Mouse (Mus musculus) limb, embryonic 13.5 days (tissue): ENCODE data around the gene Rom1. TPM values are rescaled to one million over a fixed set of nuclear protein-coding genes. Genes with fewer than 3 reads are reported as not detected.

Experiments used
- ATAC-seq: fragments of 200-750 bp; cut with Nextera tagmentation; 2 replicates; pipeline ENCODE4 v1.8.0; 2017; ENCODE audit warnings: low read depth, moderate number of reproducible peaks, moderate TSS enrichment; ENCODE audit not compliant: low FRiP score
- H3K27ac ChIP-seq: fragments of 300-500 bp; sonication (generic); 2 replicates; pipeline ENCODE4 v1.5.1; 2015; ENCODE audit warnings: inconsistent platforms, mild to moderate bottlenecking, moderate library complexity
- H3K27me3 ChIP-seq: fragments of 300-500 bp; sonication (generic); 2 replicates; pipeline ENCODE4 v1.6.1; 2015; ENCODE audit warnings: mild to moderate bottlenecking, inconsistent platforms
- H3K36me3 ChIP-seq: fragments of 300-500 bp; sonication (generic); 2 replicates; pipeline ENCODE4 v1.6.1; 2015; ENCODE audit warnings: inconsistent platforms, mild to moderate bottlenecking, moderate library complexity
- H3K4me1 ChIP-seq: fragments of 300-500 bp; sonication (generic); 2 replicates; pipeline ENCODE4 v1.6.1; 2015; ENCODE audit warnings: inconsistent platforms
- H3K4me2 ChIP-seq: fragments of 300-500 bp; sonication (generic); replicated peaks from 2 replicates; pipeline ENCODE4 v1.6.1; 2015; ENCODE audit warnings: inconsistent platforms, mild to moderate bottlenecking, moderate library complexity
- H3K4me3 ChIP-seq: fragments of 300-500 bp; sonication (generic); 2 replicates; pipeline ENCODE4 v1.5.1; 2015; ENCODE audit warnings: moderate library complexity, mild to moderate bottlenecking, inconsistent platforms
- H3K9ac ChIP-seq: fragments of 300-500 bp; sonication (generic); 2 replicates; pipeline ENCODE4 v1.6.1; 2015; ENCODE audit warnings: mild to moderate bottlenecking, inconsistent platforms
- H3K9me3 ChIP-seq: fragments of 300-500 bp; sonication (generic); 2 replicates; pipeline ENCODE4 v1.6.1; 2016; ENCODE audit warnings: inconsistent platforms
- WGBS: fragments of 180-500 bp; shearing (Covaris S2); methylation state at CpG from one replicate; pipeline ENCODE4 v1.1.7; 2015; 5-methylcytosine and 5-hydroxymethylcytosine counted together
- polyA plus RNA-seq: library from polyadenylated mRNA; unstranded; fragments of >200 nt; fragmentation: Nextera tagmentation; extraction: Ambion mirVana; gene quantifications from 2 replicates; pipeline ENCODE4 v1.2.1, GENCODE M21; 2015

Gene Rom1
- polyA plus RNA-seq, 1 experiment from 2014 or later: 3.2 TPM

DNA sequence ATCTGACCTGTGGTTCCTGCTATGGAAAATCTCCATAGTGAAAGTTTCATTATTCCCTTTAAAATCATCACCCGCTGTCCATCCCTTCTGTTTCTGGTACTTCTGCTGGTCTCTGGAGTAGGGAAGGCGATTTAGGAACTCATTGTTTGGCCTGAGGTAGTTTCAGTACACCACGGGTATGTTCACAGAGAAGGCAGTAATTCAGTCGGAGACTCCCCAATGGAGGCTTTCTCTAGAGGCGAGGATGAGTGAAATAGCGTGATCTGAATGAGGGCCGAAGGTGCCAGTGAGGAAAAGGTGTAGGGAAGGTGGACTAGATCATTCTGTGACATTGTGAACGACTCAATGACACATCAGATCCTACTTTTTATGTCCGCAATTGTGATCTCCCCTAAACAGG lies 25.0 kb upstream of the Rom1 start:
- Histone ChIP-seq H3K36me3 (peaks cover 68% of the 10 kb centered on the region), H3K4me1 (peaks cover 26% of the 10 kb centered on the region), H3K9ac (peak overlapping the region; percentile 77), H3K4me2 (peak overlapping the region; percentile 89), H3K27me3 (no peaks in the 10 kb centered on the region), H3K27ac (peak overlapping the region; percentile 70), H3K4me3 (peak overlapping the region; percentile 85), H3K9me3 (no peaks in the 10 kb centered on the region)
- no peak for ATAC-seq
- WGBS: 9% methylated on average over 9 of the region's 9 CpGs

DNA sequence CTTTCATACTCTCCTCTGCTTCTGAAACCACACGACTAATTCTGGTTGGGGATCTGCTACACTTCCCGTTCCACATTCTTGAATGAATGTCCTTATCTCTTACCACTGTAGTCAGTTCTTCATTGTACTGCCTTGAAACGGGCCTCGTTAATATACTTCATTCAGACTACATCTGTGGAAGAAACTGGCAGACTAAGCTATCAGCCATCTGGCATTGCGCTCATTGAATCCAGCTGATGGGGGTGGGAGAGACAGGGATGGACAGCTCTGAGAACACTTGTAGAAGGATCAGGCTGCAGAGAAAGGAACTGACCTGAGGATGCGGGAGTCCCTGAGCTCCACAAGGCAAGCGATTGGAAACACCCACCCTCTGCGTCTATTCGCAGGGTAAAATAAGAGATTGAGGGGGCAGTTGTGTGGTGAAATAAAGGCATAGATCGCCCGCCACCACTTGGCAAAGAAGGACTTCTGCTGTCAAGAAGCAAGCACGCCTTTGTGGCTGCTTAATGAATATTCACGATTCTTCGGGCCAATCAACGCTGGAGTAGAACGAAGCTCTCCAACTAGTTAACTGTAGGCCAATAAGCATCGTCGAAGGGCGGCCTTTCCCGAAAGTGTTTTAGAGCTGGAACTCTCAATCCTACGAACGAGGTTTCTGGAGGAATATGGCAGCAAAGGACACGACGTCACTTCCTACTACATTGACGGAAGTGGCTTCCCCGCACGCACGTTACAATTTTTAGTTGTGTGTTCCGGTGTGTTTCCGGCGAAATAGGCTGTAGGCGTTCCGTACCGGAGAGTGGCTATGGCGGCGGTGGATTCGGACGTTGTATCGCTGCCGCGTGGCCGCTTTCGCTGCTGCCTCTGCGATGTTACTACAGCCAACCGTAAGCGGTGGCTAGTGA lies 24.2 kb upstream of the Rom1 start, which contains the start of gene Tut1:
TSS of gene Tut1 (plus strand) at position 713 of the 905 bp plus-strand sequence.
- H3K27ac ChIP-seq: peak within 1 kb of the TSS; percentile 74
- peaks cover 26% of the 10 kb centered on the region for H3K4me1 ChIP-seq
- peak; percentile 96 for ATAC-seq
- H3K36me3 ChIP-seq: peaks cover 70% of the 10 kb centered on the region
- peak within 1 kb of the TSS; percentile 89 for H3K4me2 ChIP-seq
- H3K9me3 ChIP-seq: no peaks in the 10 kb centered on the region
- 4% methylated on average over 46 of the region's 46 CpGs for WGBS
- peak within 1 kb of the TSS; percentile 77 for H3K9ac ChIP-seq
- H3K4me3 ChIP-seq: peak within 1 kb of the TSS; percentile 85
- no peaks in the 10 kb centered on the region for H3K27me3 ChIP-seq

DNA sequence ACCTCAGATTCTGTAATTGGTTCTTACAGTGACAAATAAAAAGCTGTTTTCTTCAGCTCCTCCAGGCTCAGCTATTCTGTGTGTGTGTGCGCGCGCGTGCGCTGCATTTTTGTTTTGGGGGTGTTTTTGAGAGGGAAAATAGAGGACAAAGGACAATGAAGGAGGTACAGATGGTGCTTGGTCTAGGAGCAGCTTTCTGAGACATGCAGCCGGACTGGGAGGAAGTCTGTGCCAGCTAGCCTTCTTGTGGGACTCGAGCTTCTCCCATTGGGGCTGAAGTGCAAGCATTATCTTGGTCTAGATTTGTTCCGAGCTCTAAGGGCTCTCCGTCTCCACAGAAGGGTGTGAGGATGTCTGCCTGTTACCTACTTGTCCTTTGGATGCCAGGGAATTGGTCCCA lies 23.1 kb upstream of the Rom1 start:
- Histone ChIP-seq H3K4me3 (no peak overlapping the region), H3K27me3 (no peaks in the 10 kb centered on the region), H3K27ac (no peak overlapping the region; the same call in 1 of the 2 replicates), H3K9ac (no peak overlapping the region), H3K4me2 (peak overlapping the region; percentile 89; the same call in 1 of the 2 replicates), H3K36me3 (peaks cover 74% of the 10 kb centered on the region), H3K9me3 (no peaks in the 10 kb centered on the region), H3K4me1 (peaks cover 26% of the 10 kb centered on the region)
- 95% methylated on average over 9 of the region's 9 CpGs for WGBS
- no peak for ATAC-seq

DNA sequence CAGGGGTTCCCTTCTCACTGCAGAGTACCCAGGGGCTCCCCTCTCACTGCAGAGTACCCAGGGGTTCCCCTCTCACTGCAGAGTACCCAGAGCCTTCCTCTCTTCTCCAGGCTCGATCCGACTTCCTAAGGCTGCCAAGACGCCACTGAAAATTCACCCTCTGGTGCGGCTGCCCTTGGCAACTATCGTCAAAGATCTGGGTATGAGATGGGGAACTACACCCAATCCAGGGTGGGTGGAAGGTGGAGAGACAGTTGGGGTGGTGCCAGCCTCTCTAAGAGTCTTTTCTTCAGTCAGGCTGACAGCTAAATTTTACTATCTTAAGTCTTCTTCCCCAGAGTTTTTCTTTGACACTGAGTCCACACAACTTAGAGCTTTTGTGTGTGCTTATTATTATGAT lies 21.0 kb upstream of the Rom1 start:
- Histone ChIP-seq H3K9ac (no peak overlapping the region), H3K36me3 (peaks cover 76% of the 10 kb centered on the region), H3K4me1 (peaks cover 27% of the 10 kb centered on the region), H3K9me3 (no peaks in the 10 kb centered on the region), H3K4me2 (no peak overlapping the region), H3K4me3 (no peak overlapping the region), H3K27me3 (no peaks in the 10 kb centered on the region), H3K27ac (no peak overlapping the region)
- ATAC-seq: no peak
- 92% methylated on average over 5 of the region's 5 CpGs for WGBS

DNA sequence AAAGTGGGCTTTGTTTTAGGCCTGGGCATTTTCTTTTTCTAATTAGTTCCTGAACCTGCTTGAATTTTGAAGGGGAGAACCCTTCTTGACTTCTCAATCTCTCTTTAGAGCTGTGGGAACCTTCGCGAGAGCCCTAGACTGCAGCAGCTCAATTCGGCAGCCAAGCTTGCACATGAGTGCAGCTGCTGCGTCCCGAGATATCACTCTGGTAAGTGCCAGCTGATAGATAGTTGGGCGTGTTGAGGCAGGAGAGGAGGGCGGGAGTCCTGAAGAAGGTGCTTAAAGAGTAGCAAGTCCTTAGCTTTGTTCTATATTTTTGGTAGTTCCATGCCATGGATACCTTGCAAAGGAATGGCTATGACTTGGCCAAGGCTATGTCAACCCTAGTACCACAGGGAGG lies 17.8 kb upstream of the Rom1 start:
- peaks cover 85% of the 10 kb centered on the region for H3K36me3 ChIP-seq
- H3K9me3 ChIP-seq: no peaks in the 10 kb centered on the region
- no peak overlapping the region for H3K4me3 ChIP-seq
- peaks cover 26% of the 10 kb centered on the region for H3K4me1 ChIP-seq
- H3K9ac ChIP-seq: no peak overlapping the region
- ATAC-seq: no peak
- no peak overlapping the region for H3K4me2 ChIP-seq
- H3K27me3 ChIP-seq: no peaks in the 10 kb centered on the region
- no peak overlapping the region for H3K27ac ChIP-seq
- 85% methylated on average over 7 of the region's 7 CpGs for WGBS

DNA sequence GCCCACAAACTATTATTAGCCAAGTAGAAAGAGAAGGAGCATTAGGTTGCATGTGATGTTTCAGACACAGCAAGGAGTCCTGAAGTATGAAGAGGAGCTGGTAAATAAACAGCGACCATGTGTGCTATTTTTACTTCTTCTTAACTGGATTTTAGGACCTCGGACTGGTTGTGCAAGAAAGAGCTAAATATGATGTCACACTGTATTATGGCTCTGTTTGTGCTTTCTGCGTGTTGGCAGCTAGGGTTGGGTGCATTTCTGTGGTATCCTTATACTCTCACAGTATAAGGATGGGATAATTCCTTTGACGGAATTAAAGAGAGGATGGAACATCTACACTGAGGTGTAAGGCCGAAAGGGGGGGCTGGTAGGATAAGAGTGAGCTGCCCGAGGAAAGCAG lies 16.1 kb upstream of the Rom1 start:
- peaks cover 38% of the 10 kb centered on the region for H3K4me1 ChIP-seq
- H3K4me3 ChIP-seq: peak overlapping the region; percentile 97
- H3K27ac ChIP-seq: no peak overlapping the region; the same call in 1 of the 2 replicates
- peaks cover 68% of the 10 kb centered on the region for H3K36me3 ChIP-seq
- no peak for ATAC-seq
- peak overlapping the region; percentile 73 for H3K4me2 ChIP-seq
- H3K27me3 ChIP-seq: no peaks in the 10 kb centered on the region
- H3K9me3 ChIP-seq: no peaks in the 10 kb centered on the region
- peak overlapping the region; percentile 61 for H3K9ac ChIP-seq
- 83% methylated on average over 6 of the region's 6 CpGs for WGBS

DNA sequence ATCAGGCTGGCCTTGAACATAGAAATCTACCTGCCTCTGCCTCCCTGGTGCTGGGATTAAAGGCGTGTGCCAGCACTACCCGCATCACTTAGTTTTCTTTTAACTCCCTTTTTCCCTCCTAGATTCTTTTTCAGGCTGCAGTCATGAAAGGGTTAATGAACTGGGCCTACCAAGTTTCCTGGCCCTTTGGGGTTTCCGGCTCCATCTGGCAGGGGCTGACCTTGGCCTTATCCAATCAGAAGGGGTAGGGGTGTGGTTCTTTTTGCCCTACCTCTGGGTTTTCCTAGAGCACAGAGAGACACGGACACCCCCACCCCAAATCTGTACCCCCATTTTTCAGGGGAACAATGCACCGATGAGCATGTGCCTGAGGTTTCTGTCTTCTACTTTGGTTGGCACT lies 15.6 kb upstream of the Rom1 start:
- H3K4me2 ChIP-seq: peak overlapping the region; percentile 73
- no peaks in the 10 kb centered on the region for H3K9me3 ChIP-seq
- WGBS: 29% methylated on average over 5 of the region's 5 CpGs
- peak overlapping the region; percentile 61 for H3K9ac ChIP-seq
- no peaks in the 10 kb centered on the region for H3K27me3 ChIP-seq
- no peak overlapping the region for H3K27ac ChIP-seq
- H3K36me3 ChIP-seq: peaks cover 63% of the 10 kb centered on the region
- H3K4me1 ChIP-seq: peaks cover 40% of the 10 kb centered on the region
- ATAC-seq: no peak
- H3K4me3 ChIP-seq: peak overlapping the region; percentile 97

DNA sequence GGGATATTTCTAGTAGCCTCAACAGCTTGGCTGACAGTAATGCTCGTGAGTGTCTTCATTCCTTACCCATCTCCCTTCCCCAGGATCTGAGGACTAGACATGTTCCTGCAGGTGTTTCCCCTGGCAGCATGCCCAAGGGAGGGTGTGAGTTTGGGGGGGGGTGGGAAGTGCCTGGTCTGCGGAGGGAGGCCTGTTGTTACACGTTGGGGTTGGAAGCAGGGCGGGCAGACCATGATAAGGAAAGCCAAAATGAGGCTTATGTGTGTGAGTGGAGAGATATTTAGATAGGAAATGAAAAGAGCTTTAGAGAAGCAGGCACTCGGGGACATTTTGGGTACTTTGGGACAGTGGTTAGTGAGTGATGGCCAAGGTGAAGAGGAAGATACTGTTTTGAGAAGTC lies 14.9 kb upstream of the Rom1 start:
- H3K27me3 ChIP-seq: no peaks in the 10 kb centered on the region
- WGBS: 54% methylated on average over 5 of the region's 5 CpGs
- H3K27ac ChIP-seq: peak overlapping the region; percentile 63; the same call in 1 of the 2 replicates
- H3K4me2 ChIP-seq: peak overlapping the region; percentile 73
- H3K36me3 ChIP-seq: peaks cover 63% of the 10 kb centered on the region
- no peaks in the 10 kb centered on the region for H3K9me3 ChIP-seq
- no peak for ATAC-seq
- peaks cover 40% of the 10 kb centered on the region for H3K4me1 ChIP-seq
- H3K9ac ChIP-seq: peak overlapping the region; percentile 100; the same call in 1 of the 2 replicates
- peak overlapping the region; percentile 97 for H3K4me3 ChIP-seq

DNA sequence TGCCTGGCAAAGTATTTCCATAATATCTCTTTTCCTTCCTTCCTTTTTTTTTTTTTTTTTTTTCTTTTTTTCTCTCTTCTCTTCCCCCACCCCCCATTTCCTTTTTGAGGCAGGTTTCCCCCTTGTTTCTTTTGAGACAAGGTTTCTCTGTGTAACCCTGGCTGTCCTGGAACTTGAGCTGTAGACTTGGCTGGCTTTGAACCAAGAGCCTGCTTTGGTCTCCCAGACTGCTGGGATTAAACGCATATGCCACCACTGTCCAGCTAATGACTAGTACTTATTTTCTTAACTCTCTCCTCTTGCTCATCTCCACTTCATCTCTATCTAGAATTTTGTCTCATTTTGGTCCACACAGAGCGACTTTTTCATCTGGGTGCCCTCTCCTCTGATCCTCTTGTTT lies 13.9 kb upstream of the Rom1 start:
- peak overlapping the region; percentile 73 for H3K4me2 ChIP-seq
- peak overlapping the region; percentile 100 for H3K9ac ChIP-seq
- H3K27me3 ChIP-seq: no peaks in the 10 kb centered on the region
- WGBS: 61% methylated on average over 2 of the region's 2 CpGs
- H3K4me1 ChIP-seq: peaks cover 40% of the 10 kb centered on the region
- no peak overlapping the region for H3K27ac ChIP-seq
- ATAC-seq: no peak
- H3K9me3 ChIP-seq: no peaks in the 10 kb centered on the region
- peak overlapping the region; percentile 97 for H3K4me3 ChIP-seq
- peaks cover 63% of the 10 kb centered on the region for H3K36me3 ChIP-seq

DNA sequence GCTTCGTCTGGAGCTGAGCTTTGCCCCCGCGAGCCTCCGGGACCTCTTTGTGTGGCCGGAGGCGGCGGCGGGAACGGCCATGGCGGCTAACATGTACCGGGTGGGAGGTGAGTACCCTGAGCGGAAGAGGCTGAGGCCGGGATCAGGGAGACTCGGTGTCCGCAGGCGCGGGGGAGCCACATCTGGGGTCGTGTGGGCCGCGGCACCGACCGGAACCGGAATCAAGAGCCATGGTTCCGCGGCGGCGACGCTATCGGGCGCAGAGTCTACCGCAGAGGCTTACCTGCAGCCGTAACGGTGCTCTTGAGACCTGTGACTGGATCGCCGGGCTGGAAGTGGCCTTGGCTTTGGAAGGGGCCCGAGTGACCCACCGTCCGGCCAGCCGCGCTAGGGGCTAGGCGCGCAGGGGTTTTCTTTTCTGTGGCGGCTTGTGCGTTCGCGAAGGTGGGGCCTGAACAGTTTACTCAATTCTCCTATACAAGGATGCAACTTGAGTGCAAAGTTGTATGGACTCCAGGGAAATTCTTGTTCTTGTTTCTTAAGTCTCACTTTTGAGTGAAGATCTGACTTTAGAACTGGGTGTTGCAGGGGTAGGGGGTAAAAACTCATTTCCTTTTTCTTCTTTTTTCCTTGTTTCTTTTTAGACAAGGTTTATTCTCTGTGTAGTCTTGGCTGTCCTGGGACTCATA lies 13.3 kb upstream of the Rom1 start:
- H3K4me2 ChIP-seq: peak overlapping the region; percentile 73
- no peaks in the 10 kb centered on the region for H3K27me3 ChIP-seq
- ATAC-seq: peak; percentile 34
- peaks cover 40% of the 10 kb centered on the region for H3K4me1 ChIP-seq
- peak overlapping the region; percentile 100 for H3K9ac ChIP-seq
- no peaks in the 10 kb centered on the region for H3K9me3 ChIP-seq
- under 1% methylated on average over 46 of the region's 46 CpGs for WGBS
- H3K36me3 ChIP-seq: peaks cover 63% of the 10 kb centered on the region
- H3K27ac ChIP-seq: peak overlapping the region; percentile 99
- peak overlapping the region; percentile 97 for H3K4me3 ChIP-seq

DNA sequence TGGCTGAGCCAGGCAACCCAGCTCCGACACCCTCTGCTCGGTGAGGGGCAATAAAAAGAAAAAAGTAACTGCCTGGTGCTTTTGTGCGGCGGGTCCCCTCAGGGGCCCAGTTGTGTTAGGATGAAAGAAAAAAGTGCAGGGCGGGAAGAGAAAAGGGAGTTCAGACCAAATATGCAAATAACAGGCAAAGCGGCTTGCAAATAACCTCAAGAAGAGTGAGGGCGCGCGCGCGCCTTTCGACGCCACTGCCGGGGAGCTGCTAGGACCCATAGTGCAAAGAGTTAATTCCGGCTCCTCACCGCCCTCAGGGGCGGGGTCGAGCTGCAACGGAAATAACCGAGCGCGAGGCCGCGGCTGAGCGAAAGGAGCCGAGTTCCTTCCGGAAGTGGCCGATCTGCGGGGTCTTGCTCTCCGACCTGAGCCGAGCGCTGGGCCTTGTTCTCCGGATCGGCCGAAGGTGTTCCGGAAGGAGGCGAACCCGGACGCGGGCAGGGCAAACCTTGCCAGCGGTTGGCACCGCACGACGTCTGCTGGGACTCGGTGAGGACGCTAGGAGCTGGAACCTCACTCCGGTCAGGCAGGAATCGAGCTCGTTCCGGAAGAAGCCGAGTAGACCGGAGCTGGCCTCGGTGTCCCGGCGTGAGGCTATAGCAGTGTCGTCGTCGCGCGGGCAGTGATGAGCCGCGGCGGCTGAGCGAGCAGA lies 12.5 kb upstream of the Rom1 start, which contains the start of gene Mta2:
TSS of gene Mta2 (plus strand) at position 361 of the 703 bp plus-strand sequence.
- H3K9ac ChIP-seq: peak within 1 kb of the TSS; percentile 100
- H3K36me3 ChIP-seq: peaks cover 62% of the 10 kb centered on the region
- H3K4me3 ChIP-seq: peak within 1 kb of the TSS; percentile 97
- H3K9me3 ChIP-seq: no peaks in the 10 kb centered on the region
- peak; percentile 91 for ATAC-seq
- H3K4me2 ChIP-seq: peak within 1 kb of the TSS; percentile 73
- under 1% methylated on average over 64 of the region's 64 CpGs for WGBS
- peak within 1 kb of the TSS; percentile 99 for H3K27ac ChIP-seq
- no peaks in the 10 kb centered on the region for H3K27me3 ChIP-seq
- peaks cover 40% of the 10 kb centered on the region for H3K4me1 ChIP-seq
